Mouse (Mus musculus) bone marrow macrophage, adult 2 months (primary cell): Measurements from ENCODE around the gene Adm2.

Experiments
- CTCF ChIP-seq: IDR thresholded peaks from 2 replicates; pipeline ENCODE4 v1.5.1; 2012; ENCODE audit warnings: low read depth, mild to moderate bottlenecking, low read length, moderate library complexity
- POLR2A ChIP-seq: IDR thresholded peaks from 2 replicates; pipeline ENCODE4 v1.6.1; 2012; ENCODE audit warnings: mild to moderate bottlenecking, low read depth, low read length, borderline replicate concordance

GRCm38 (mm10) chr15:89314107-89314506 is 8.4 kb upstream of the Adm2 start:
- TF ChIP-seq POLR2A = no peak
- TF ChIP-seq CTCF = no peak
